Comparison of ENCODE assay signal across 8 mouse cellular contexts in genomic region chr4:45529986-45530597, GRCm38 (mm10). TPM values are rescaled to one million over a fixed set of nuclear protein-coding genes. Genes with fewer than 3 reads are reported as not detected.
DNase-seq lines count a peak whose midpoint lies in the region; ATAC-seq and TF ChIP-seq lines count a peak whose summit lies in the region.

No protein-coding gene starts in this region.

- WGBS in kidney, adult 2 months: under 1% methylated on average over 89 of the region's 89 CpGs
- 0% methylated on average over 13 of the region's 89 CpGs for WGBS in embryonic facial prominence, embryonic 14.5 days

- no peaks in the 10 kb centered on the region for H3K27me3 ChIP-seq in kidney, adult 2 months (replicated peaks; ENCODE audit: control insufficient read depth, insufficient read depth, low read length)
- no peaks in the 10 kb centered on the region for H3K27me3 ChIP-seq in embryonic facial prominence, embryonic 14.5 days (replicated peaks; ENCODE audit: control insufficient read depth, insufficient read depth, low read length)

- peak; percentile 35 for ATAC-seq in embryonic facial prominence, embryonic 14.5 days (ENCODE audit: low read depth)

- peak overlapping the region; percentile 91 for H3K27ac ChIP-seq in kidney, adult 2 months (ENCODE audit: insufficient read depth, low read depth, low read length)
- H3K27ac ChIP-seq in ES-E14 (ENCODE audit: insufficient read depth, low read depth, low read length, poor library complexity, severe bottlenecking): no peak overlapping the region
- H3K27ac ChIP-seq in embryonic facial prominence, embryonic 14.5 days (replicated peaks; ENCODE audit: low read depth, low read length): peak overlapping the region; percentile 86

- H3K9me3 ChIP-seq in ES-E14 (ENCODE audit: control insufficient read depth, insufficient read depth, low read depth, low read length): no peaks in the 10 kb centered on the region
- no peaks in the 10 kb centered on the region for H3K9me3 ChIP-seq in embryonic facial prominence, embryonic 14.5 days (ENCODE audit: control insufficient read depth, low read length)

- no peak for TF ChIP-seq CTCF in kidney, adult 2 months (conservative IDR thresholded peaks at IDR 0.05; ENCODE audit: insufficient read depth, insufficient read length, low read depth, low read length)

- in situ Hi-C loops in ES-E14 (cut with MboI; ENCODE audit: low sequenced_read_pairs in 2 of 2, unreplicated experiment in 2 of 2): no loop called here

- peak overlapping the region; percentile 89 for H3K4me3 ChIP-seq in kidney, adult 2 months (ENCODE audit: insufficient read depth, low read depth, low read length)
- H3K4me3 ChIP-seq in ES-E14 (ENCODE audit: insufficient read depth in 1 of 2, low read depth in 1 of 2, low read length in 2 of 2, poor library complexity in 1 of 2, severe bottlenecking in 1 of 2): peak overlapping the region; percentile 73 to 76
- peak overlapping the region; percentile 84 for H3K4me3 ChIP-seq in embryonic facial prominence, embryonic 14.5 days (ENCODE audit: low read depth, low read length)

- no peaks in the 10 kb centered on the region for H3K36me3 ChIP-seq in kidney, adult 2 months (ENCODE audit: control insufficient read depth, insufficient read depth, low read length)
- no peaks in the 10 kb centered on the region; the same call in 1 of the 2 replicates for H3K36me3 ChIP-seq in ES-E14 (ENCODE audit: control insufficient read depth, insufficient read depth, low read length, poor library complexity, severe bottlenecking)
- H3K36me3 ChIP-seq in embryonic facial prominence, embryonic 14.5 days (ENCODE audit: control insufficient read depth, insufficient read depth, low read length): no peaks in the 10 kb centered on the region

- H3K4me2 ChIP-seq in embryonic facial prominence, embryonic 14.5 days (ENCODE audit: low read depth, low read length): peak overlapping the region; percentile 94

- peak; percentile 47 for DNase-seq in kidney, adult 2 months
- DNase-seq in kidney, adult 11 months: no peak
- no peak for DNase-seq in ES-E14 (ENCODE audit: low read depth, low spot score)
- DNase-seq in embryonic facial prominence, embryonic 14.5 days (ENCODE audit: low spot score): peak; percentile 47
- peak; percentile 57 for DNase-seq in heart, postnatal 4 days
- DNase-seq in liver: peak; percentile 58
- DNase-seq in neural tube, embryonic 10.5 days (ENCODE audit: extremely low spot score, low spot score): peak; percentile 80
- no peak for DNase-seq in c-Kit-positive CD71-positive TER-119-positive erythroid progenitor cells, embryonic 14.5 days (ENCODE audit: low spot score)

- TF ChIP-seq POLR2A in kidney, adult 2 months (IDR thresholded peaks at IDR 0.05; ENCODE audit: low read depth, low read length): no peak

- peaks cover 34% of the 10 kb centered on the region for H3K4me1 ChIP-seq in kidney, adult 2 months (ENCODE audit: control insufficient read depth, insufficient read depth, low read length)
- H3K4me1 ChIP-seq in ES-E14 (ENCODE audit: control insufficient read depth in 2 of 2, insufficient read depth in 2 of 2, low read length in 2 of 2, poor library complexity in 1 of 2): peaks cover 4 to 20% of the 10 kb centered on the region in 2 experiments
- peaks cover 36% of the 10 kb centered on the region for H3K4me1 ChIP-seq in embryonic facial prominence, embryonic 14.5 days (ENCODE audit: control insufficient read depth, insufficient read depth, low read length)

- H3K9ac ChIP-seq in ES-E14 (ENCODE audit: insufficient read depth, low read depth, low read length, poor library complexity, severe bottlenecking): peak overlapping the region; percentile 63
- H3K9ac ChIP-seq in embryonic facial prominence, embryonic 14.5 days (ENCODE audit: low read depth, low read length): peak overlapping the region; percentile 87

TF ChIP-seq in ES-E14, 5 proteins besides CTCF, POLR2A, EP300 and RAD21:
- TF ChIP-seq MAFK (IDR thresholded peaks at IDR 0.05; ENCODE audit: insufficient read depth, low read depth, low read length) (no peak), CHD2 (IDR thresholded peaks at IDR 0.05; ENCODE audit: low read depth, low read length) (no peak), ZC3H11A (IDR thresholded peaks at IDR 0.05; ENCODE audit: borderline replicate concordance, low read depth, low read length) (no peak), HCFC1 (IDR thresholded peaks at IDR 0.05; ENCODE audit: borderline replicate concordance, insufficient read depth, low read length) (no peak), ZNF384 (IDR thresholded peaks at IDR 0.05; ENCODE audit: low read depth, low read length) (no peak)

RNA-seq across cellular contexts. Expression of gene Shb, which starts 2.2 kb away (rescaled TPM):
- 57.1 and 59.4 TPM in 2 replicates for polyA plus RNA-seq in kidney, adult 2 months (2012; rRNA removed)
- 15.0 and 15.9 TPM in 2 replicates for total RNA-seq in ES-E14 (2012; rRNA removed)
- polyA plus RNA-seq in embryonic facial prominence, embryonic 14.5 days (2014; fragmentation: Nextera tagmentation; extraction: Ambion mirVana): 9.7 and 11.3 TPM in 2 replicates
- total RNA-seq in heart, postnatal 4 days (2021): 10 to 100 TPM; 69.3 to 70.9 TPM

Comparison
In these comparisons a context has a peak if more than half of its experiments do, and no peak if none do; other contexts are left out.
1. DNase-seq: peak in kidney, adult 2 months (single experiment), embryonic facial prominence, embryonic 14.5 days (single experiment), heart, postnatal 4 days (single experiment), liver (single experiment) and neural tube, embryonic 10.5 days (single experiment); none in kidney, adult 11 months (single experiment), ES-E14 (single experiment) and c-Kit-positive CD71-positive TER-119-positive erythroid progenitor cells, embryonic 14.5 days (single experiment).
2. Peak in every context shown above with its lines, with median percentiles within 50 percentile points of each other: H3K4me3 ChIP-seq.